Mouse (Mus musculus): ENCODE results near the gene Nenf. TPM values are rescaled to one million over a fixed set of nuclear protein-coding genes. Genes with fewer than 3 reads are reported as not detected.

Nenf gene
- polyA plus RNA-seq, 1 experiment from 2014 or later: 126 TPM

DNA sequence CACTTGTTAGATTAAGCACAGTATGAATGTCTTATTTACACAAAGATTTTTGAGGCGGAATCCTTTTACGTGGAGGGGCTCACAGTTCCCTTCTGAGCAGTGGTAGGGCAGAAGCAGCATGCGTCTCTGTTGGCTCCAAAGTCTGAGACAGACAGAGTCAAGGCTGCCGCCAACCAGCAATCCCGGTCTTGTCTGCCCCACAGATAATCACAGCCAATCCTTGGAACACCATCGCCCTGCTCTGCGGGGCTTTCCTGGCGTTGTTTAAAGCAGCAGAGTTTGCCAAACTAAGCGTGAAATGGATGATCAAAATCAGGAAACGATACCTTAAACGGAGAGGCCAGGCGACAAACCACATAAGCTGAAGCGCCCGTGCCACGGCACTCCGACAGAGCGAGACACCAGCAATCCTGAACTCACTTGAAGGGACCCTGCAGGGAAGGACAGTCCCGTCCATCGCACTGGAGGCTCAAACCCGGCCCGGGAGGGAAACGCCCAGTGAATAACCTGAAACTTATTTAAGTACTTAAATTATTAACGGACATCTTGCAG lies 31.6 kb upstream of the Nenf start:
- Histone ChIP-seq H3K4me2 (ENCODE audit: low read length) (no peak overlapping the region), H3K4me3 (ENCODE audit: low read depth, low read length) (no peak overlapping the region), H3K9ac (ENCODE audit: low read length) (no peak overlapping the region), H3K4me1 (replicated peaks; ENCODE audit: control insufficient read depth, insufficient read depth, low read length) (0 out of 2 replicates have a peak, but pooled peaks cover 9% of the 10 kb centered on the region), H3K9me3 (ENCODE audit: control insufficient read depth, low read length) (no peaks in the 10 kb centered on the region), H3K27ac (ENCODE audit: low read depth) (no peak overlapping the region), H3K36me3 (ENCODE audit: control insufficient read depth, insufficient read depth, low read length) (peaks cover 59% of the 10 kb centered on the region), H3K27me3 (replicated peaks; ENCODE audit: control insufficient read depth, insufficient read depth, low read length) (no peaks in the 10 kb centered on the region)
- no peak for DNase-seq (ENCODE audit: low spot score)
- 78% methylated on average over 23 of the region's 23 CpGs for WGBS
- ATAC-seq (replicated peaks; ENCODE audit: low FRiP score, low TSS enrichment, low read depth): no peak

DNA sequence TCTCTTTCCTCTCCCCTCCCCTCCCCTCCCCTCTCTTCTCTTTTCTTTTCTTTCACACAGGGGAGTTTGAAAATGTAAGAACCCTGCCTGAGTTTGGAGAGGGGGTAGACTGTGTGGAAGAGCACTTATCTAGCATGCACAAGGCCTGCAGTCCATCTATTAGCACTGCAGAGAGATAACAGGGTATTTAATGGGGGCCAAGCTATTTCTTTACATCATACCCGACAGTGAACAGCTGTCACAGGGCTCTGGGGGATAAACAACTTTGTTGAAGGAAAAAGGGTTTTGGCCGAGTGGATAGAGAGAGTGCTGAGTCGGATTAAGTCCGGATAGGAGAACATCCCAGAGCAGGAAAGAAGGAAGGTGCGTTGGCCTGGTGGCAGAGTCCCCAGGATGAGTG lies 31.0 kb upstream of the Nenf start:
- H3K9me3 ChIP-seq (ENCODE audit: control insufficient read depth, low read length): no peaks in the 10 kb centered on the region
- ATAC-seq (replicated peaks; ENCODE audit: low FRiP score, low TSS enrichment, low read depth): no peak
- WGBS: 34% methylated on average over 5 of the region's 5 CpGs
- H3K4me1 ChIP-seq (replicated peaks; ENCODE audit: control insufficient read depth, insufficient read depth, low read length): 0 out of 2 replicates have a peak, but pooled peaks cover 9% of the 10 kb centered on the region
- H3K4me3 ChIP-seq (ENCODE audit: low read depth, low read length): no peak overlapping the region
- H3K9ac ChIP-seq (ENCODE audit: low read length): no peak overlapping the region
- no peak overlapping the region for H3K4me2 ChIP-seq (ENCODE audit: low read length)
- H3K27ac ChIP-seq (ENCODE audit: low read depth): no peak overlapping the region
- H3K27me3 ChIP-seq (replicated peaks; ENCODE audit: control insufficient read depth, insufficient read depth, low read length): no peaks in the 10 kb centered on the region
- H3K36me3 ChIP-seq (ENCODE audit: control insufficient read depth, insufficient read depth, low read length): peaks cover 56% of the 10 kb centered on the region
- no peak for DNase-seq (ENCODE audit: low spot score)

DNA sequence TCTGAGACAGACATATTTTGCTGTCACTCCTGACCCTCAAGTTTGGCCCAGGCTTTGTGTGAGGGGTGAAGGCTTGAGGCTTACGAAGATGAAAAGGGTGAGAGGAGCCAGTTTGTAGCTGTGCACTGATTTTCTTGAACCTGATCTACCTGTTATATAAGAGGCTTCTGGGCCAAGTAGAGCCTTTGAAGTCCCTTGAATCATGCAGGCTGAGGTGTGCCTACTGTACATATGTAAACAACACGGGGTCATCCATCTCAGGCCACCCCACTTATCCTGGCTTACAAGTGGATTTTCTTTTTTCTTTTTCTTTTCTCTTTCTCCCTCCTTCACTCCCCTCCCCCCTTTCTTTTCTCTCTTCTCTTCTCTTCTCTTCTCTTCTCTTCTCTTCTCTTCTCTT lies 30.6 kb upstream of the Nenf start:
- no peak overlapping the region for H3K27ac ChIP-seq (ENCODE audit: low read depth)
- no peak overlapping the region for H3K9ac ChIP-seq (ENCODE audit: low read length)
- no peak for ATAC-seq (replicated peaks; ENCODE audit: low FRiP score, low TSS enrichment, low read depth)

DNA sequence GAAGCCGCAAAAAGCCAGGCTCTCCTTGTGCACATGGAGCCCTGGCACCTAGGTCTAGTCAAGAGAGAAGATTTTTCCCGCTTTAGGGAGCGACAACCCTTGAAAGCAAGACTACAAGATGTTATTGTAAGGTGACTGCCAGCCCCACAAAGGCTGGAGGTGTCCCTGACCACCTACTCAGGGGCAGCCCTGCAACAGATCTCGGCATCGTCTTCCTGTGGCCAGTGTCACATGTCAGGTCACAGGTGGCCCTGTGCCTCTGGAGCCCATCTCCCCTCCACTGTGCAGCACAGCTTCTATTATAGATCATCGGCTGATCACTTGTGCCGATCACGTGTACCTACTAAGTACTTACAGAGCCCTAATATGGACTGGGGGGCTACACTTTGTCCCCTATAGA lies 29.6 kb upstream of the Nenf start:
- 92% methylated on average over 8 of the region's 8 CpGs for WGBS
- no peaks in the 10 kb centered on the region for H3K9me3 ChIP-seq (ENCODE audit: control insufficient read depth, low read length)

More for the DNA sequence above, 30.6 kb upstream of the Nenf start:
- H3K36me3 ChIP-seq (ENCODE audit: control insufficient read depth, insufficient read depth, low read length): peaks cover 56% of the 10 kb centered on the region
- WGBS: 84% methylated on average over 2 of the region's 2 CpGs
- H3K4me3 ChIP-seq (ENCODE audit: low read depth, low read length): no peak overlapping the region
- H3K4me1 ChIP-seq (replicated peaks; ENCODE audit: control insufficient read depth, insufficient read depth, low read length): 0 out of 2 replicates have a peak, but pooled peaks cover 9% of the 10 kb centered on the region
- no peak for DNase-seq (ENCODE audit: low spot score)
- no peaks in the 10 kb centered on the region for H3K9me3 ChIP-seq (ENCODE audit: control insufficient read depth, low read length)
- H3K27me3 ChIP-seq (replicated peaks; ENCODE audit: control insufficient read depth, insufficient read depth, low read length): no peaks in the 10 kb centered on the region
- no peak overlapping the region for H3K4me2 ChIP-seq (ENCODE audit: low read length)

DNA sequence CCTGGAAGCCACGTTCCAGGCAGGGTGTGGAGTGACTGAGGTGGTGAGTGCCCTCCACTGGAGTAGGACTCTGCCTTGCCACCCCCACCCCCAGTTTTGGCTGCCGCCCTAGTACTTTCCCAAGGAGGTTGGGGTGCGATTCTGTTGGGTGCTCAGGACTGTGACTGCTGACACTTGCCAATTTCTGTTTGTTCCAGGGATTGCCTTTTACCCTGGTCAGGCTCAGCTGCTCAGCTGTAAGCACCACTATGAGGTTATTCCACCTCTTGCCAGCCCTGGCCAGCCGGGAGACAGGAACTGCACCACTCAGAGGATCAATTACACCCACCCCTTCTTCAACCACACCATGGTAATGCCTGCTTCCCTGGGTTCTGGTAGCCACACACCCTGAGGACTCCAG lies 22.5 kb upstream of the Nenf start:
- H3K36me3 ChIP-seq (ENCODE audit: control insufficient read depth, insufficient read depth, low read length): peaks cover 54% of the 10 kb centered on the region

More for the DNA sequence above, 29.6 kb upstream of the Nenf start:
- ATAC-seq (replicated peaks; ENCODE audit: low FRiP score, low TSS enrichment, low read depth) (no peak), DNase-seq (ENCODE audit: low spot score) (no peak)
- H3K9ac ChIP-seq (ENCODE audit: low read length): no peak overlapping the region
- no peaks in the 10 kb centered on the region for H3K27me3 ChIP-seq (replicated peaks; ENCODE audit: control insufficient read depth, insufficient read depth, low read length)
- no peak overlapping the region for H3K4me3 ChIP-seq (ENCODE audit: low read depth, low read length)
- no peak overlapping the region for H3K27ac ChIP-seq (ENCODE audit: low read depth)
- H3K36me3 ChIP-seq (ENCODE audit: control insufficient read depth, insufficient read depth, low read length): peaks cover 58% of the 10 kb centered on the region
- H3K4me1 ChIP-seq (replicated peaks; ENCODE audit: control insufficient read depth, insufficient read depth, low read length): 0 out of 2 replicates have a peak, but pooled peaks cover 9% of the 10 kb centered on the region
- no peak overlapping the region for H3K4me2 ChIP-seq (ENCODE audit: low read length)

DNA sequence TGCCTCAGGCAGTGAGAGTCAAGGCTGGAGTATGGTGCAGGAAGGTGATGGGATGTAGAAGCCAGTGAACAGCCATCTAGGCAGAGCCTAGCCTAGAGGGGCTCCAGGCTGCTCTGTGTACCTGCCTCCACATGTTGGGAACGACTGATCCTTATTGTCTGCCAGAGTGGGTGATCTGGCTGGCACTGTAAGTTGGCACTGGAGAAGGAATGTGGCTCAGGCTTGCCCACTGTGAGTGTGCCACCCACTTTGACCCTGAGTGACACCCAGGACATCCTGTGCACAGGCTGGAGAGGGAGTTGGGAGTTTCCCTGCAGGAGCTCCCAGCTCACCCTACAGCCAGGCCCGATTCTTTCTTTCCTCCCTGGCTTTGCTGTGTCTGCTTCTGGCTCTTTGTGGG lies 21.9 kb upstream of the Nenf start:
- no peak overlapping the region for H3K4me2 ChIP-seq (ENCODE audit: low read length)
- no peak overlapping the region for H3K4me3 ChIP-seq (ENCODE audit: low read depth, low read length)
- 91% methylated on average over 2 of the region's 2 CpGs for WGBS
- ATAC-seq (replicated peaks; ENCODE audit: low FRiP score, low TSS enrichment, low read depth) (no peak), DNase-seq (ENCODE audit: low spot score) (no peak)
- no peaks in the 10 kb centered on the region for H3K4me1 ChIP-seq (replicated peaks; ENCODE audit: control insufficient read depth, insufficient read depth, low read length)
- no peak overlapping the region for H3K27ac ChIP-seq (ENCODE audit: low read depth)
- H3K9me3 ChIP-seq (ENCODE audit: control insufficient read depth, low read length): no peaks in the 10 kb centered on the region
- no peak overlapping the region for H3K9ac ChIP-seq (ENCODE audit: low read length)
- no peaks in the 10 kb centered on the region for H3K27me3 ChIP-seq (replicated peaks; ENCODE audit: control insufficient read depth, insufficient read depth, low read length)
- H3K36me3 ChIP-seq (ENCODE audit: control insufficient read depth, insufficient read depth, low read length): peaks cover 48% of the 10 kb centered on the region

More for the DNA sequence above, 22.5 kb upstream of the Nenf start:
- H3K4me3 ChIP-seq (ENCODE audit: low read depth, low read length): no peak overlapping the region
- no peaks in the 10 kb centered on the region for H3K4me1 ChIP-seq (replicated peaks; ENCODE audit: control insufficient read depth, insufficient read depth, low read length)
- no peaks in the 10 kb centered on the region for H3K27me3 ChIP-seq (replicated peaks; ENCODE audit: control insufficient read depth, insufficient read depth, low read length)
- H3K9me3 ChIP-seq (ENCODE audit: control insufficient read depth, low read length): no peaks in the 10 kb centered on the region
- H3K27ac ChIP-seq (ENCODE audit: low read depth): no peak overlapping the region
- no peak for ATAC-seq (replicated peaks; ENCODE audit: low FRiP score, low TSS enrichment, low read depth)
- no peak overlapping the region for H3K4me2 ChIP-seq (ENCODE audit: low read length)
- WGBS: 88% methylated on average over 4 of the region's 4 CpGs
- DNase-seq (ENCODE audit: low spot score): no peak
- no peak overlapping the region for H3K9ac ChIP-seq (ENCODE audit: low read length)

DNA sequence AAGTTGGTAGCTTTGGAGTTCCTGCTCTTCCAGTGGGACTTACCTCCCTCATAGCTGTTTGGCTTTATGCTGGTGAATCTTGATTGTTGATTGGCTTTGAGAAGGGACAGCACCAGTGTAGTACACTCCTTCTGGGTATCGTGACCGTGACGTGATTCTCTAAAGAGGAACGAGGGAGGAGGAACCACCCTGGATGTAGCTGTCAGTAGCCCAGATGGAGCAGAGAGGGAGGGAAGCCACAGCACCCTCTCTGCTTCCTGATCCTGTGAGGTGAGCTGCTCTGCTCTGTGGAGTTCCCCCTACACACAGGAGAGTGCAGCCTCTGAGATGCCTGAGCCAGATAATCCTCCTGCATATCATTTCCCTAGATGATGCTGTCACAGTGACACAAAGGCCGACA lies 16.5 kb upstream of the Nenf start:
- WGBS: 75% methylated on average over 5 of the region's 5 CpGs
- Histone ChIP-seq H3K36me3 (ENCODE audit: control insufficient read depth, insufficient read depth, low read length) (peaks cover 34% of the 10 kb centered on the region), H3K4me1 (replicated peaks; ENCODE audit: control insufficient read depth, insufficient read depth, low read length) (no peaks in the 10 kb centered on the region), H3K4me3 (ENCODE audit: low read depth, low read length) (no peak overlapping the region), H3K9me3 (ENCODE audit: control insufficient read depth, low read length) (no peaks in the 10 kb centered on the region), H3K4me2 (ENCODE audit: low read length) (no peak overlapping the region), H3K27me3 (replicated peaks; ENCODE audit: control insufficient read depth, insufficient read depth, low read length) (no peaks in the 10 kb centered on the region), H3K9ac (ENCODE audit: low read length) (no peak overlapping the region), H3K27ac (ENCODE audit: low read depth) (no peak overlapping the region)
- ATAC-seq (replicated peaks; ENCODE audit: low FRiP score, low TSS enrichment, low read depth) (no peak), DNase-seq (ENCODE audit: low spot score) (no peak)

DNA sequence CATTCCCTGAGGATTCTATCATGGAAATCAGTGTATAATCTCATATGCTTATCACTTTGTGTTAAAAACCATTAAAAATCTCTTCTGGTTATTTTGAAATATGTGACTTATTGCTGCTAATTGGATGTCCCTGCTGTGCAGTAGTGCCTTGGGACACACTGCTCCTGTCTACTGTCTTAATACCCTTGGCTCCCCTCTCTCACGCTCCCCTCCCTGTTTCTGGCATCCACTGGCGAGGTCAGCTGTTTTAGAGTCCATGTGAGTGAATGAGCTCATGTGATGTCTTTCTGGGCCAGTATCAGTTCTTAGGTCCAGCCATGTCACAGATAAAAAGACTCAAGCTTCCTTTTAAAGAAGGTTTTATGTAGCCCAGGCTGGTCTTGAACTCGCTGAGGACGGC lies 12.4 kb upstream of the Nenf start:
- 91% methylated on average over 4 of the region's 4 CpGs for WGBS
- H3K4me2 ChIP-seq (ENCODE audit: low read length): no peak overlapping the region
- no peak overlapping the region for H3K9ac ChIP-seq (ENCODE audit: low read length)
- no peak overlapping the region for H3K27ac ChIP-seq (ENCODE audit: low read depth)
- H3K4me1 ChIP-seq (replicated peaks; ENCODE audit: control insufficient read depth, insufficient read depth, low read length): peaks cover 8% of the 10 kb centered on the region
- DNase-seq (ENCODE audit: low spot score) (no peak), ATAC-seq (replicated peaks; ENCODE audit: low FRiP score, low TSS enrichment, low read depth) (no peak)
- no peaks in the 10 kb centered on the region for H3K9me3 ChIP-seq (ENCODE audit: control insufficient read depth, low read length)
- no peaks in the 10 kb centered on the region for H3K27me3 ChIP-seq (replicated peaks; ENCODE audit: control insufficient read depth, insufficient read depth, low read length)
- H3K4me3 ChIP-seq (ENCODE audit: low read depth, low read length): no peak overlapping the region
- H3K36me3 ChIP-seq (ENCODE audit: control insufficient read depth, insufficient read depth, low read length): peaks cover 28% of the 10 kb centered on the region; the same call in 1 of the 2 replicates

DNA sequence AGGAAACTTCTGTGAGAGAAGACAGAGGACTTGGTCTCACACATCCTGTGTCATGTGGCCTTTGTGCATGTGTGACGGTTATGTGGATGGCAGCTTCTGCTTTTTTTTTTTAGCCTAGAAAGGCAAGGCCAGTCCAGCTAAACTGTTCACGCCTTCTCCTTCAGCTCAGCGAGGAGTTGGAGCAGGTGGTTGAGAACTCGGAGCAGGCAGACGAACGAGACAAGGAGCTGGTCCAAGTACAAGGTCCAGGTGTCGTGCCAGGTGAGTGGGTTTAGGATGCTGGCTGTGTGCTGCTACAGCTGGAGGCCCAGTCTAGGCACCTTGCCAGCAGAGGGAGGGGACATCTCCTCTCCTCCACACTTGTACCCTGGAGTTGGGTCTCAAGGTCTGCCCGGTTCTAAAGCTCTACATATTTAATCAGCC lies 10.0 kb upstream of the Nenf start:
- WGBS: 78% methylated on average over 8 of the region's 8 CpGs
- no peak overlapping the region for H3K9ac ChIP-seq (ENCODE audit: low read length)
- 0 out of 2 replicates have a peak, but pooled peaks cover 21% of the 10 kb centered on the region for H3K36me3 ChIP-seq (ENCODE audit: control insufficient read depth, insufficient read depth, low read length)
- DNase-seq (ENCODE audit: low spot score): no peak
- H3K4me3 ChIP-seq (ENCODE audit: low read depth, low read length): no peak overlapping the region
- H3K4me2 ChIP-seq (ENCODE audit: low read length): no peak overlapping the region
- peaks cover 8% of the 10 kb centered on the region for H3K4me1 ChIP-seq (replicated peaks; ENCODE audit: control insufficient read depth, insufficient read depth, low read length)
- H3K27me3 ChIP-seq (replicated peaks; ENCODE audit: control insufficient read depth, insufficient read depth, low read length): no peaks in the 10 kb centered on the region
- H3K9me3 ChIP-seq (ENCODE audit: control insufficient read depth, low read length): no peaks in the 10 kb centered on the region
- no peak overlapping the region for H3K27ac ChIP-seq (ENCODE audit: low read depth)
- ATAC-seq (replicated peaks; ENCODE audit: low FRiP score, low TSS enrichment, low read depth): no peak

Data from intestine, embryonic 14.5 days (tissue).